Mouse (Mus musculus): ENCODE measurements around the gene Drc1.

- TF ChIP-seq CTCF (conservative IDR thresholded peaks at IDR 0.05; ENCODE audit: low read length) (no peak), NANOG (IDR thresholded peaks at IDR 0.05; ENCODE audit: borderline replicate concordance, low read length) (no peak), POU5F1 (IDR thresholded peaks at IDR 0.05; ENCODE audit: borderline replicate concordance, low read length) (no peak)
Measured at GRCm38 (mm10) chr5:30369426-30369825, 88.2 kb downstream of the Drc1 start.
